Mouse (Mus musculus): Measurements from ENCODE around the gene Zfp526. TPM values are rescaled to one million over a fixed set of nuclear protein-coding genes. Genes with fewer than 3 reads are reported as not detected.

Gene Zfp526
- polyA plus RNA-seq, 1 experiment, result 5.4 TPM

DNA sequence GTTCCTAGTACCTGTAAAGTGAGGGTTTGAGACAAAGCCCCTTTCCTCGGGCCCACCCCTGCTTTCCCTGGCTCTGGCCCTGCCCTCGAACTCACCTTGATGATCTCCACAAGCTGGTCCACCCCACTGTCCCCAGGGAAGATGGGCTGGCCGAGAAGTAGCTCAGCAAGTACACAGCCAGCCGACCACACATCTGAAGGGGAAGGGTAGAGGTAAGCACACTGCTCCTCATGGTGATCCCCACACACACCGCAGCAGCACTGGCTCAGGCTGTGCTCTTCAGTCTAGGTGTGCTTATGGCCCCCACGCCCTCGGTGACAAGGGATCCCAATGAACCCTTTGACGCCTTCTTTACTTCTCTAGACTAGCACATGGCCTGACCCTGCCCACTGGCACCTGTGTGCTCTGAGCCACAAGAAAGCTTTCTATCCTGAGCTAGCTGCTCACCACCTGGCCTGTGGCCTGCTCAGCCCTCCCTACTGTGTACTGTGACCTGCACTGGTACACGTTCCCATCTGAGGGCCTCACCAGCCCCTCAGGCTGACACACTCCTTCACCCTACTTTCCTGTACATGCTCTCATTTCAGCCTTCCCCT, 9.6 kb downstream of the Zfp526 start:
- TF ChIP-seq CEBPB (IDR thresholded peaks at IDR 0.05; ENCODE audit: low read depth) (no peak), MYOG (IDR thresholded peaks at IDR 0.05; ENCODE audit: control insufficient read depth, extremely low read depth, insufficient read length) (no peak), CTCF (IDR thresholded peaks at IDR 0.05; ENCODE audit: control insufficient read depth, insufficient read depth, insufficient read length) (no peak), FOSL1 (IDR thresholded peaks at IDR 0.05; ENCODE audit: insufficient read depth, low read length, poor library complexity, severe bottlenecking) (no peak), MYOD1 (IDR thresholded peaks at IDR 0.05; ENCODE audit: control insufficient read depth, insufficient read length, low read depth) (no peak), USF1 (IDR thresholded peaks at IDR 0.05; ENCODE audit: low read depth) (no peak), MAX (IDR thresholded peaks at IDR 0.05) (no peak)
- no peak overlapping the region for H3ac ChIP-seq (ENCODE audit: control insufficient read depth, insufficient read length, low read depth)
- H3K27me3 ChIP-seq (ENCODE audit: control insufficient read depth, insufficient read depth, insufficient read length), result no peaks in the 10 kb centered on the region
- no peak overlapping the region for H3K4me3 ChIP-seq (ENCODE audit: insufficient read depth, poor library complexity, severe bottlenecking)
- peaks cover 64% of the 10 kb centered on the region for H3K36me3 ChIP-seq (ENCODE audit: control insufficient read depth, insufficient read depth)
- H3K79me2 ChIP-seq (ENCODE audit: control insufficient read depth, insufficient read depth), result peaks cover 31% of the 10 kb centered on the region
- H3K79me3 ChIP-seq (ENCODE audit: low read depth), result peaks cover 7% of the 10 kb centered on the region

DNA sequence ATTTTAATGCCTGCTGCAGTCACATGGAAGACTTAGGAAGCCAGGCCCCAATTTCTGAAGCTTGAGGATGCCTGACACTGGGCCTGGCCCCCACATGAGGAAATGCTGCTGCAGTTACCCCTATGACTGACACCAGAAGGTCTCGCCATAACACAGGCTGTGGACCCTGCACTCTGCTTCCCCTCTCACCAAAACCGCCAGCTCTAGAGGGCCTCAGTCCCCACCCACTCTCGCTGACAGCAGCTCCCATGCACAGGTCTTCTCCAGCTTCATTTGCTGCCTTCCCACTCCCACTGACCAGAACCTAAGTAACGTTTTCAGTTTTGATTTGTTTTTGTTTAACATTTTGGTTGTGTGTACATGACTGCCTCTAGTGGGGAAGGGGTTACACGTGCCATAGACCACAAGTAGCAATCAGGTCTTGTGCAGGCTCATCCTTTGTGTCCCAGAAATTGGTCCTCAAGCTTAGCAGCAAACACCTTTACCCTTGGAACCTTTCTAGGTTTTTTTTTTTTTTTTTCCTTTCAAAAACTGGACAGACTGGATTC, 10.9 kb downstream of the Zfp526 start:
- Histone ChIP-seq H3K27me3 (ENCODE audit: control insufficient read depth, insufficient read depth, insufficient read length) (no peaks in the 10 kb centered on the region), H3K79me2 (ENCODE audit: control insufficient read depth, insufficient read depth) (peaks cover 44% of the 10 kb centered on the region), H3ac (ENCODE audit: control insufficient read depth, insufficient read length, low read depth) (no peak overlapping the region), H3K4me3 (ENCODE audit: insufficient read depth, poor library complexity, severe bottlenecking) (no peak overlapping the region), H3K36me3 (ENCODE audit: control insufficient read depth, insufficient read depth) (peaks cover 58% of the 10 kb centered on the region), H3K79me3 (ENCODE audit: low read depth) (peaks cover 21% of the 10 kb centered on the region)
- TF ChIP-seq CEBPB (IDR thresholded peaks at IDR 0.05; ENCODE audit: low read depth) (no peak), CTCF (IDR thresholded peaks at IDR 0.05; ENCODE audit: control insufficient read depth, insufficient read depth, insufficient read length) (no peak), MYOD1 (IDR thresholded peaks at IDR 0.05; ENCODE audit: control insufficient read depth, insufficient read length, low read depth) (no peak), USF1 (IDR thresholded peaks at IDR 0.05; ENCODE audit: low read depth) (no peak), MYOG (IDR thresholded peaks at IDR 0.05; ENCODE audit: control insufficient read depth, extremely low read depth, insufficient read length) (no peak), MAX (IDR thresholded peaks at IDR 0.05) (no peak), FOSL1 (IDR thresholded peaks at IDR 0.05; ENCODE audit: insufficient read depth, low read length, poor library complexity, severe bottlenecking) (no peak)

DNA sequence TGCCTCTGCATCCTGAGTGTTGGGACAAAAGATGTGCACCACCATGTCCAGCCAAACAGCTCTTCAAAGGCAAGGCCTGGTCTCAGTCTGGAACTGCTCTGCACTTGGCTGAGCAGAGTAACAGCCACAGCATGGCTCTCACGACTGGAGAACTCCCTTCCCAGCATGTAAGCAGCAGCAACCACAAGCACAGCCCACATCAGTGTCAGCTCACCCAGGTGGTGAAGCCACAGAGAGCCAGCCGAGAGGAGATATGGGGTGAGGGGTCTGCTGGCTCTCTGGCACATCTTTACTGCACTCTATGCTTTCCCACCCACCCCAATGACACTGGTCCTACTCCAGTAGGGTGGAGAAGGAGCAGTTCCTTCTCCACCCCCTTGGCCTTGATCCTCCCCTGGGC, 11.8 kb downstream of the Zfp526 start:
- Histone ChIP-seq H3ac (ENCODE audit: control insufficient read depth, insufficient read length, low read depth) (no peak overlapping the region), H3K79me3 (ENCODE audit: low read depth) (peaks cover 21% of the 10 kb centered on the region), H3K79me2 (ENCODE audit: control insufficient read depth, insufficient read depth) (peaks cover 41% of the 10 kb centered on the region), H3K27me3 (ENCODE audit: control insufficient read depth, insufficient read depth, insufficient read length) (no peaks in the 10 kb centered on the region), H3K4me3 (ENCODE audit: insufficient read depth, poor library complexity, severe bottlenecking) (no peak overlapping the region), H3K36me3 (ENCODE audit: control insufficient read depth, insufficient read depth) (peaks cover 54% of the 10 kb centered on the region)
- no peak for TF ChIP-seq MAX (IDR thresholded peaks at IDR 0.05)
- TF ChIP-seq MYOD1 (IDR thresholded peaks at IDR 0.05; ENCODE audit: control insufficient read depth, insufficient read length, low read depth), result no peak
- no peak for TF ChIP-seq FOSL1 (IDR thresholded peaks at IDR 0.05; ENCODE audit: insufficient read depth, low read length, poor library complexity, severe bottlenecking)
- no peak for TF ChIP-seq USF1 (IDR thresholded peaks at IDR 0.05; ENCODE audit: low read depth)

DNA sequence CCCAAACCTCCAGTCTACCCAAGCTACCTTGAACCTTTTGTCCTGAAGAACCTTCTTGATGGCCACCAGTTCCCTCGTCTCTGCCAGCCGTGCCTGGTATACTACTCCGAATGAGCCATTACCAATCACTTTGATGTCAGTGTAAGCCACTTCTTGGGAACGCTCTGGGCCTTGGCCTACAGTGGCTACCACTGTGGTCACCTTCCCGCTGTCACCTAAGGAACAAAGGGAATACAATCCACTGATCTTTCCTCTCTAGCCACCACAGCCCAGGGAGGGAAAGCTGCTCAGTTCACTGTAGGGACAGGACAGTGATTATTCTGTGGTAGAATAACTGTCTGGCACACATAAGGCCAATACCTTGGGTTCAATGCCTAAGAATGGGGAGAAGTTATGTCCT, 14.3 kb downstream of the Zfp526 start:
- Histone ChIP-seq H3K79me3 (ENCODE audit: low read depth) (peaks cover 21% of the 10 kb centered on the region), H3K27me3 (ENCODE audit: control insufficient read depth, insufficient read depth, insufficient read length) (no peaks in the 10 kb centered on the region), H3K79me2 (ENCODE audit: control insufficient read depth, insufficient read depth) (peaks cover 41% of the 10 kb centered on the region), H3K36me3 (ENCODE audit: control insufficient read depth, insufficient read depth) (peaks cover 39% of the 10 kb centered on the region), H3ac (ENCODE audit: control insufficient read depth, insufficient read length, low read depth) (no peak overlapping the region), H3K4me3 (ENCODE audit: insufficient read depth, poor library complexity, severe bottlenecking) (no peak overlapping the region)
- TF ChIP-seq CTCF (IDR thresholded peaks at IDR 0.05; ENCODE audit: control insufficient read depth, insufficient read depth, insufficient read length) (no peak), CEBPB (IDR thresholded peaks at IDR 0.05; ENCODE audit: low read depth) (no peak), MAX (IDR thresholded peaks at IDR 0.05) (no peak), MYOG (IDR thresholded peaks at IDR 0.05; ENCODE audit: control insufficient read depth, extremely low read depth, insufficient read length) (no peak), MYOD1 (IDR thresholded peaks at IDR 0.05; ENCODE audit: control insufficient read depth, insufficient read length, low read depth) (no peak), USF1 (IDR thresholded peaks at IDR 0.05; ENCODE audit: low read depth) (no peak), FOSL1 (IDR thresholded peaks at IDR 0.05; ENCODE audit: insufficient read depth, low read length, poor library complexity, severe bottlenecking) (no peak)

DNA sequence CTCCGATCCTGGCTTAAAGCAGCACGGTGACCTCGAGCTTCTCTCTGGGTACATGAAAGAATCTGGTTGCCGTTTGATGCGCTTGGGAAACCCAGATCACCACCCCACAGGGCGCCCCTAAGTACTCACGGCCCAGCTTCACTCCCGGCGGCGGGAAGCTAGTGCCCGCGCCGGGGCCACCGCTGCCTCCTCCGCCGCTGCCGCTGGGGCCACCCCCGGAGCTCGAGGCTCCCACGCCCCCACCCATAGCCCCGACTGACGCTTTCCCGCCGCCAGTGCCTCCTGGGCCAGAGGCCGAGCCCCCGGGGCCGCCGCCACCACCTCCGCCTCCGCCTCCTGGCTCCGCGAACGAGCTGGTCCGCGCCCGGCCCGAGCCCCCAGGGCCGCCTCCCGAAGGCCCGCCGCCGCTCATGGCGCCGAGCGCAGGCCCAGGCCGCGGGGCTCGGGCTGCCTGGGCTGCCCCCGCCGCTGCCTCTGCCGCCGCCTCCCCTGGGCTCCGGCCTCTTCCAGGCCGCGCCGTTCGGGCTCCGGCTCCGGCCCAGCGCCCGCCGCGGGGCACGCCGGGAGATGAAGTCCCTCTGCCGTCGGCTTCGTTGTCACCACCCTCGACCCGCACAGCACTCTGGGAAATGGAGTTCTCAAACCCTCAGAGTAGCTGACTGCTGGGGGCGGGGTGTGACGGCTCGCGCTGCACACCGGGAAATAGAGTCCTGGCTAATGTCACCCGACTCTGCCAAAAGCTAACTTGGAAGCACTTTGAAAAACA, 16.2 kb downstream of the Zfp526 start, which contains the start of gene Gsk3a:
TSS of gene Gsk3a (minus strand) at position 603 of the 766 bp plus-strand sequence.
- Histone ChIP-seq H3ac (ENCODE audit: control insufficient read depth, insufficient read length, low read depth) (peak within 1 kb of the TSS; percentile 80), H3K79me3 (ENCODE audit: low read depth) (peaks cover 21% of the 10 kb centered on the region), H3K4me3 (ENCODE audit: insufficient read depth, poor library complexity, severe bottlenecking) (peak within 1 kb of the TSS; percentile 55), H3K36me3 (ENCODE audit: control insufficient read depth, insufficient read depth) (peaks cover 27% of the 10 kb centered on the region), H3K79me2 (ENCODE audit: control insufficient read depth, insufficient read depth) (peaks cover 41% of the 10 kb centered on the region), H3K27me3 (ENCODE audit: control insufficient read depth, insufficient read depth, insufficient read length) (no peaks in the 10 kb centered on the region)
- TF ChIP-seq MYOG (IDR thresholded peaks at IDR 0.05; ENCODE audit: control insufficient read depth, extremely low read depth, insufficient read length), result no peak
- no peak for TF ChIP-seq MYOD1 (IDR thresholded peaks at IDR 0.05; ENCODE audit: control insufficient read depth, insufficient read length, low read depth)
- no peak for TF ChIP-seq USF1 (IDR thresholded peaks at IDR 0.05; ENCODE audit: low read depth)
- no peak for TF ChIP-seq CTCF (IDR thresholded peaks at IDR 0.05; ENCODE audit: control insufficient read depth, insufficient read depth, insufficient read length)
- no peak for TF ChIP-seq FOSL1 (IDR thresholded peaks at IDR 0.05; ENCODE audit: insufficient read depth, low read length, poor library complexity, severe bottlenecking)
- no peak for TF ChIP-seq MAX (IDR thresholded peaks at IDR 0.05)
- TF ChIP-seq CEBPB (IDR thresholded peaks at IDR 0.05; ENCODE audit: low read depth), result no peak
